Mouse (Mus musculus) cerebellum, postnatal 10 days (tissue): ENCODE results near the gene Trpv4.

ENCODE experiments used
- DNase-seq, 2 experiments: peaks; one replicate each; pipeline ENCODE4 v3.0.0; 2021; ENCODE audit warnings: mixed read lengths in 2 of 2

Trpv4 gene

GRCm38 (mm10) chr5:114658255-114658654, at the start of gene Trpv4:
Gene Trpv4 (minus strand): TSS chr5:114658421.
- DNase-seq: no peak

GRCm38 (mm10) chr5:114707265-114708068, 49.2 kb upstream of the Trpv4 start, which contains the start of gene Tchp:
Gene Tchp (plus strand): TSS chr5:114707760.
- peak; percentile 97 to 98 for DNase-seq

GRCm38 (mm10) chr5:114702403-114703392, 44.5 kb upstream of the Trpv4 start:
- DNase-seq: peak; percentile 80 to 83

- no peak for DNase-seq
These were observed 40.8 kb upstream of the Trpv4 start for GRCm38 (mm10) chr5:114699015-114699414.

- peak; percentile 98 for DNase-seq
These were observed 40.0 kb upstream of the Trpv4 start for GRCm38 (mm10) chr5:114698044-114698746.

- no peak for DNase-seq
These were observed 38.7 kb upstream of the Trpv4 start for GRCm38 (mm10) chr5:114696939-114697338.

- DNase-seq: no peak
These were observed 37.6 kb upstream of the Trpv4 start for GRCm38 (mm10) chr5:114695775-114696174.

- peak; percentile 97 for DNase-seq
These were observed 32.7 kb upstream of the Trpv4 start, which contains the start of gene Gltp for GRCm38 (mm10) chr5:114690633-114691567. Gene Gltp (minus strand): TSS chr5:114690984.

- peak; percentile 48 to 50 for DNase-seq
These were observed 31.6 kb upstream of the Trpv4 start for GRCm38 (mm10) chr5:114689700-114690366.

- peak; percentile 58 to 59 for DNase-seq
These were observed 30.5 kb upstream of the Trpv4 start for GRCm38 (mm10) chr5:114688703-114689102.

- DNase-seq: no peak
These were observed 29.7 kb upstream of the Trpv4 start for GRCm38 (mm10) chr5:114687901-114688300.

- no peak for DNase-seq
These were observed 28.5 kb upstream of the Trpv4 start for GRCm38 (mm10) chr5:114686726-114687210.

- no peak for DNase-seq
These were observed 27.8 kb upstream of the Trpv4 start for GRCm38 (mm10) chr5:114685986-114686385.

GRCm38 (mm10) chr5:114681717-114682116, 23.5 kb upstream of the Trpv4 start:
- DNase-seq: peak; percentile 76 to 81

- DNase-seq: no peak
These were observed 22.6 kb upstream of the Trpv4 start for GRCm38 (mm10) chr5:114680676-114681285.

- DNase-seq: peak; percentile 58 to 72
These were observed 21.8 kb upstream of the Trpv4 start for GRCm38 (mm10) chr5:114679841-114680591.

GRCm38 (mm10) chr5:114674594-114674993, 16.4 kb upstream of the Trpv4 start:
- DNase-seq: no peak

GRCm38 (mm10) chr5:114673114-114673513, 14.9 kb upstream of the Trpv4 start:
- DNase-seq: no peak

- no peak for DNase-seq
These were observed 10.8 kb upstream of the Trpv4 start for GRCm38 (mm10) chr5:114669014-114669413.
